Mouse (Mus musculus) myocyte (in vitro differentiated cells): ENCODE measurements around the gene Ppp1r14a.

Source experiments
- CEBPB ChIP-seq: IDR thresholded peaks from 2 replicates; pipeline ENCODE4 v1.6.1; 2011; ENCODE audit warnings: mild to moderate bottlenecking, moderate library complexity; ENCODE audit not compliant: poor library complexity, insufficient read depth, severe bottlenecking
- MAX ChIP-seq: IDR thresholded peaks from one replicate; pipeline ENCODE4 v1.6.1; 2011; ENCODE audit warnings: low read depth, mild to moderate bottlenecking, control low read depth
- MYOG ChIP-seq, 3 experiments: IDR thresholded peaks; one replicate each; pipeline ENCODE4 v1.6.1; 2011; ENCODE audit warnings: control low read depth in 2 of 3, low read depth in 2 of 3, mild to moderate bottlenecking in 2 of 3; ENCODE audit not compliant: insufficient read length in 2 of 3, control insufficient read depth in 1 of 3, insufficient read depth in 1 of 3
- POLR2A ChIP-seq: IDR thresholded peaks from one replicate; pipeline ENCODE4 v1.6.1; 2011; ENCODE audit warnings: low read depth, mild to moderate bottlenecking, control low read depth, moderate library complexity; ENCODE audit not compliant: insufficient read length
- POLR2AphosphoS2 ChIP-seq: IDR thresholded peaks from one replicate; pipeline ENCODE4 v1.6.1; 2011; ENCODE audit warnings: low read depth, control low read depth; ENCODE audit not compliant: insufficient read length
- TCF12 ChIP-seq: IDR thresholded peaks from one replicate; pipeline ENCODE4 v1.6.1; 2011; ENCODE audit warnings: mild to moderate bottlenecking, control low read depth; ENCODE audit not compliant: poor library complexity, insufficient read depth, severe bottlenecking
- USF1 ChIP-seq: IDR thresholded peaks from one replicate; pipeline ENCODE4 v1.6.1; 2011; ENCODE audit warnings: low read depth, mild to moderate bottlenecking, control low read depth, moderate library complexity

DNA sequence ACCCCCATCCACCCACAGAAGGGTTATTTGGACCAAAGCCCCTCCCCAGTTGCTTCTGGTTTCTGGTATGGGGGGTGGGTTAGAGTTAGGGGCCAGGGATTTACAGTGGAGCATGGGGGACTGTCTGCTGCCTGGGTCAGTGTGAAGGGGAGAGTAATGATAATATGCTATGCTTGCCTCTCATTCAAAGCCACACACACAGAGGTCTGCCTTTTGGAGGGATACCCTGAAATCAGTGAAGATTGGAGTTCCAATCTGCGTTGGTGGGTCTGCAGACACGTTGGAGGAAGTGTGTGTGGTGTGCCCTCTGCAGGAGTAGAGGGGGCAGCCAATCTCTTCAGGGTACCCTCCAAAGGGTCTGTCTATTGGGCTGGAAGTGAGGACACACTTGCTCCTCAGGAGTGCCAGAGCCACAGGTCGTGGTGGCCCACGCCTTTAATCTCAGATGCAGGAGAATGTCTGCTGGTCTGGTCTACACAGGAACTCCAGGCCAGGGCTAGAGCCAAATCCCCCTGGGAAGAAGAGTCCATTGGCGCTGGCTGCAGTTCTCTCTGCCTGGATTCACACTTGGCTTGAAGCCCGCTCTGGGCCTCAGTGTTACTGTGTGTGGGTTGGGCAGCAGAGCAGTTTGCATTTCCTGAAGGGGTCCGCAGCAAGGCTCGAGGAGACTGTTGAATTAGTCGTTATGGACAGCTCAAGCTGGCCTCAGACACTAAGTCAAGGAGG lies 16.3 kb downstream of the Ppp1r14a start:
- TF ChIP-seq POLR2A (no peak), USF1 (no peak), TCF12 (no peak), CEBPB (no peak), MAX (no peak), POLR2AphosphoS2 (no peak), MYOG (IDR thresholded peaks at IDR 0.05; ENCODE audit: control insufficient read depth in 1 of 3, insufficient read depth in 1 of 3, insufficient read length in 2 of 3, low read depth in 2 of 3) (no peak)
